Mouse (Mus musculus): ENCODE measurements around the gene Hspa1l. TPM values are rescaled to one million over a fixed set of nuclear protein-coding genes. Genes with fewer than 3 reads are reported as not detected.

The Hspa1l gene
- polyA plus RNA-seq, 1 experiment from 2014 or later, result 2.0 TPM

GRCm38 (mm10) chr17:35021842-35022477, 49.5 kb downstream of the Hspa1l start:
- Histone ChIP-seq H3K9me3 (replicated peaks; ENCODE audit: control insufficient read depth, low read length) (no peaks in the 10 kb centered on the region), H3K9ac (replicated peaks; ENCODE audit: low read length) (no peak overlapping the region; the same call in 1 of the 2 replicates), H3K36me3 (replicated peaks; ENCODE audit: control insufficient read depth, insufficient read depth, low read depth, low read length) (no peaks in the 10 kb centered on the region), H3K4me1 (ENCODE audit: control insufficient read depth, insufficient read depth, low read length) (no peaks in the 10 kb centered on the region; the same call in none of the 2 replicates), H3K27me3 (ENCODE audit: control insufficient read depth, insufficient read depth, low read length) (no peaks in the 10 kb centered on the region), H3K27ac (replicated peaks; ENCODE audit: low read depth, low read length) (no peak overlapping the region), H3K4me3 (ENCODE audit: low read depth, low read length) (no peak overlapping the region), H3K4me2 (ENCODE audit: low read depth, low read length) (no peak overlapping the region)
- DNase-seq (ENCODE audit: low spot score), result no peak
- ATAC-seq (replicated peaks; ENCODE audit: insufficient number of reproducible peaks, low FRiP score, low TSS enrichment, low read depth), result no peak
- WGBS, result 66% methylated on average over 6 of the region's 6 CpGs

- no peaks in the 10 kb centered on the region for H3K9me3 ChIP-seq (replicated peaks; ENCODE audit: control insufficient read depth, low read length)
- WGBS, result 93% methylated on average over 8 of the region's 8 CpGs
- ATAC-seq (replicated peaks; ENCODE audit: insufficient number of reproducible peaks, low FRiP score, low TSS enrichment, low read depth) (no peak), DNase-seq (ENCODE audit: low spot score) (no peak)
- H3K27ac ChIP-seq (replicated peaks; ENCODE audit: low read depth, low read length), result no peak overlapping the region
- no peak overlapping the region for H3K9ac ChIP-seq (replicated peaks; ENCODE audit: low read length)
- no peaks in the 10 kb centered on the region; the same call in none of the 2 replicates for H3K4me1 ChIP-seq (ENCODE audit: control insufficient read depth, insufficient read depth, low read length)
- no peak overlapping the region for H3K4me2 ChIP-seq (ENCODE audit: low read depth, low read length)
- H3K36me3 ChIP-seq (replicated peaks; ENCODE audit: control insufficient read depth, insufficient read depth, low read depth, low read length), result no peaks in the 10 kb centered on the region
- no peak overlapping the region for H3K4me3 ChIP-seq (ENCODE audit: low read depth, low read length)
- no peaks in the 10 kb centered on the region for H3K27me3 ChIP-seq (ENCODE audit: control insufficient read depth, insufficient read depth, low read length)
These were observed 50.1 kb downstream of the Hspa1l start for GRCm38 (mm10) chr17:35022541-35023060.

- no peak overlapping the region for H3K27ac ChIP-seq (replicated peaks; ENCODE audit: low read depth, low read length)
- ATAC-seq (replicated peaks; ENCODE audit: insufficient number of reproducible peaks, low FRiP score, low TSS enrichment, low read depth) (no peak), DNase-seq (ENCODE audit: low spot score) (no peak)
- no peaks in the 10 kb centered on the region for H3K9me3 ChIP-seq (replicated peaks; ENCODE audit: control insufficient read depth, low read length)
- H3K4me2 ChIP-seq (ENCODE audit: low read depth, low read length), result no peak overlapping the region
- no peak overlapping the region for H3K9ac ChIP-seq (replicated peaks; ENCODE audit: low read length)
- no peaks in the 10 kb centered on the region for H3K36me3 ChIP-seq (replicated peaks; ENCODE audit: control insufficient read depth, insufficient read depth, low read depth, low read length)
- WGBS, result 87% methylated on average over 5 of the region's 5 CpGs
- no peak overlapping the region for H3K4me3 ChIP-seq (ENCODE audit: low read depth, low read length)
- H3K27me3 ChIP-seq (ENCODE audit: control insufficient read depth, insufficient read depth, low read length), result no peaks in the 10 kb centered on the region
- H3K4me1 ChIP-seq (ENCODE audit: control insufficient read depth, insufficient read depth, low read length), result no peaks in the 10 kb centered on the region; the same call in none of the 2 replicates
These were observed 50.7 kb downstream of the Hspa1l start for GRCm38 (mm10) chr17:35023221-35023620.

- Histone ChIP-seq H3K4me3 (ENCODE audit: low read depth, low read length) (no peak overlapping the region), H3K9ac (replicated peaks; ENCODE audit: low read length) (no peak overlapping the region), H3K36me3 (replicated peaks; ENCODE audit: control insufficient read depth, insufficient read depth, low read depth, low read length) (no peaks in the 10 kb centered on the region), H3K9me3 (replicated peaks; ENCODE audit: control insufficient read depth, low read length) (no peaks in the 10 kb centered on the region), H3K4me2 (ENCODE audit: low read depth, low read length) (no peak overlapping the region), H3K27ac (replicated peaks; ENCODE audit: low read depth, low read length) (no peak overlapping the region), H3K4me1 (ENCODE audit: control insufficient read depth, insufficient read depth, low read length) (no peaks in the 10 kb centered on the region; the same call in none of the 2 replicates), H3K27me3 (ENCODE audit: control insufficient read depth, insufficient read depth, low read length) (no peaks in the 10 kb centered on the region)
- DNase-seq (ENCODE audit: low spot score), result no peak
- ATAC-seq (replicated peaks; ENCODE audit: insufficient number of reproducible peaks, low FRiP score, low TSS enrichment, low read depth), result no peak
- 59% methylated on average over 4 of the region's 4 CpGs for WGBS
These were observed 51.3 kb downstream of the Hspa1l start for GRCm38 (mm10) chr17:35023756-35024155.

- no peaks in the 10 kb centered on the region; the same call in none of the 2 replicates for H3K4me1 ChIP-seq (ENCODE audit: control insufficient read depth, insufficient read depth, low read length)
- WGBS, result 83% methylated on average over 12 of the region's 13 CpGs
These were observed 51.8 kb downstream of the Hspa1l start for GRCm38 (mm10) chr17:35024261-35024660.

GRCm38 (mm10) chr17:35024691-35025488, 52.4 kb downstream of the Hspa1l start:
- no peak for ATAC-seq (replicated peaks; ENCODE audit: insufficient number of reproducible peaks, low FRiP score, low TSS enrichment, low read depth)
- peaks cover 3% of the 10 kb centered on the region for H3K4me1 ChIP-seq (ENCODE audit: control insufficient read depth, insufficient read depth, low read length)

More at GRCm38 (mm10) chr17:35024261-35024660, 51.8 kb downstream of the Hspa1l start:
- Histone ChIP-seq H3K4me3 (ENCODE audit: low read depth, low read length) (no peak overlapping the region), H3K9me3 (replicated peaks; ENCODE audit: control insufficient read depth, low read length) (no peaks in the 10 kb centered on the region), H3K27me3 (ENCODE audit: control insufficient read depth, insufficient read depth, low read length) (no peaks in the 10 kb centered on the region), H3K4me2 (ENCODE audit: low read depth, low read length) (no peak overlapping the region), H3K27ac (replicated peaks; ENCODE audit: low read depth, low read length) (no peak overlapping the region), H3K9ac (replicated peaks; ENCODE audit: low read length) (no peak overlapping the region), H3K36me3 (replicated peaks; ENCODE audit: control insufficient read depth, insufficient read depth, low read depth, low read length) (no peaks in the 10 kb centered on the region)
- ATAC-seq (replicated peaks; ENCODE audit: insufficient number of reproducible peaks, low FRiP score, low TSS enrichment, low read depth) (no peak), DNase-seq (ENCODE audit: low spot score) (no peak)

GRCm38 (mm10) chr17:35026206-35026605, 53.7 kb downstream of the Hspa1l start:
- no peak for ATAC-seq (replicated peaks; ENCODE audit: insufficient number of reproducible peaks, low FRiP score, low TSS enrichment, low read depth)
- 76% methylated on average over 5 of the region's 5 CpGs for WGBS
- H3K4me1 ChIP-seq (ENCODE audit: control insufficient read depth, insufficient read depth, low read length), result peaks cover 3% of the 10 kb centered on the region
- no peaks in the 10 kb centered on the region for H3K36me3 ChIP-seq (replicated peaks; ENCODE audit: control insufficient read depth, insufficient read depth, low read depth, low read length)
- H3K27ac ChIP-seq (replicated peaks; ENCODE audit: low read depth, low read length), result no peak overlapping the region
- no peaks in the 10 kb centered on the region for H3K27me3 ChIP-seq (ENCODE audit: control insufficient read depth, insufficient read depth, low read length)
- H3K4me2 ChIP-seq (ENCODE audit: low read depth, low read length), result no peak overlapping the region
- no peaks in the 10 kb centered on the region for H3K9me3 ChIP-seq (replicated peaks; ENCODE audit: control insufficient read depth, low read length)
- H3K9ac ChIP-seq (replicated peaks; ENCODE audit: low read length), result no peak overlapping the region
- DNase-seq (ENCODE audit: low spot score), result no peak
- H3K4me3 ChIP-seq (ENCODE audit: low read depth, low read length), result no peak overlapping the region

More at GRCm38 (mm10) chr17:35024691-35025488, 52.4 kb downstream of the Hspa1l start:
- Histone ChIP-seq H3K4me3 (ENCODE audit: low read depth, low read length) (no peak overlapping the region), H3K27ac (replicated peaks; ENCODE audit: low read depth, low read length) (no peak overlapping the region), H3K36me3 (replicated peaks; ENCODE audit: control insufficient read depth, insufficient read depth, low read depth, low read length) (no peaks in the 10 kb centered on the region), H3K27me3 (ENCODE audit: control insufficient read depth, insufficient read depth, low read length) (no peaks in the 10 kb centered on the region), H3K4me2 (ENCODE audit: low read depth, low read length) (no peak overlapping the region), H3K9me3 (replicated peaks; ENCODE audit: control insufficient read depth, low read length) (no peaks in the 10 kb centered on the region), H3K9ac (replicated peaks; ENCODE audit: low read length) (no peak overlapping the region)
- no peak for DNase-seq (ENCODE audit: low spot score)
- WGBS, result 55% methylated on average over 7 of the region's 10 CpGs
